Mouse (Mus musculus) megakaryocyte, embryonic 14.5 days (primary cell): ENCODE measurements around the gene Laptm5. TPM values are rescaled to one million over a fixed set of nuclear protein-coding genes. Genes with fewer than 3 reads are reported as not detected.

Source experiments
- H3K27me3 ChIP-seq: replicated peaks from 2 replicates; pipeline ENCODE3; 2012; ENCODE audit warnings: inconsistent platforms
- H3K36me3 ChIP-seq: replicated peaks from 2 replicates; pipeline ENCODE3; 2012; ENCODE audit warnings: low read length, inconsistent platforms, mixed read lengths
- H3K4me1 ChIP-seq: 2 replicates; pipeline ENCODE4 v1.6.1; 2012; ENCODE audit warnings: inconsistent platforms
- H3K4me3 ChIP-seq: replicated peaks from 2 replicates; pipeline ENCODE3; 2012; ENCODE audit warnings: moderate library complexity, mild to moderate bottlenecking, inconsistent platforms
- H3K9me3 ChIP-seq: 2 replicates; pipeline ENCODE4 v1.6.1; 2012; ENCODE audit warnings: inconsistent platforms
- FLI1 ChIP-seq: IDR thresholded peaks from 2 replicates; pipeline ENCODE4 v1.6.1; 2012; ENCODE audit warnings: low read length, inconsistent platforms, mixed read lengths
- GATA1 ChIP-seq: IDR thresholded peaks from 3 replicates; pipeline ENCODE4 v1.6.1; 2012; ENCODE audit warnings: mixed read lengths, low read length, inconsistent platforms, borderline replicate concordance
- polyA plus RNA-seq: library from polyadenylated mRNA; stranded (reverse); fragments of >175 nt; gene quantifications from 2 replicates; pipeline ENCODE4 v1.2.3, GENCODE M21; 2012; ENCODE audit warnings: low replicate concordance; ENCODE audit not compliant: insufficient read depth

Laptm5 gene
- polyA plus RNA-seq, 1 experiment = 2,077 TPM

- Histone ChIP-seq H3K4me3 (peak overlapping the region; percentile 86), H3K27me3 (peaks cover 78% of the 10 kb centered on the region), H3K9me3 (peaks cover 4% of the 10 kb centered on the region), H3K36me3 (no peaks in the 10 kb centered on the region), H3K4me1 (peaks cover 10% of the 10 kb centered on the region)
- TF ChIP-seq GATA1 (no peak), FLI1 (no peak)
Measured at GRCm38 (mm10) chr4:130878273-130879047, 34.5 kb upstream of the Laptm5 start.

- no peaks in the 10 kb centered on the region for H3K36me3 ChIP-seq
- H3K27me3 ChIP-seq = peaks cover 77% of the 10 kb centered on the region
- peaks cover 11% of the 10 kb centered on the region for H3K4me1 ChIP-seq
- H3K4me3 ChIP-seq = no peak overlapping the region
- no peak for TF ChIP-seq GATA1
- TF ChIP-seq FLI1 = no peak
- no peaks in the 10 kb centered on the region for H3K9me3 ChIP-seq
Measured at GRCm38 (mm10) chr4:130879048-130879384, 33.9 kb upstream of the Laptm5 start.

- peaks cover 70% of the 10 kb centered on the region for H3K27me3 ChIP-seq
- no peaks in the 10 kb centered on the region for H3K9me3 ChIP-seq
- H3K4me3 ChIP-seq = no peak overlapping the region
- no peaks in the 10 kb centered on the region for H3K36me3 ChIP-seq
- TF ChIP-seq FLI1 = no peak
- no peak for TF ChIP-seq GATA1
- peaks cover 14% of the 10 kb centered on the region for H3K4me1 ChIP-seq
Measured at GRCm38 (mm10) chr4:130881336-130881735, 31.6 kb upstream of the Laptm5 start.

- no peaks in the 10 kb centered on the region for H3K36me3 ChIP-seq
- no peaks in the 10 kb centered on the region for H3K9me3 ChIP-seq
- H3K4me1 ChIP-seq = peaks cover 14% of the 10 kb centered on the region
- TF ChIP-seq GATA1 (no peak), FLI1 (no peak)
- peaks cover 65% of the 10 kb centered on the region for H3K27me3 ChIP-seq
- no peak overlapping the region for H3K4me3 ChIP-seq
Measured at GRCm38 (mm10) chr4:130882762-130883161, 30.2 kb upstream of the Laptm5 start.

- H3K27me3 ChIP-seq = peaks cover 69% of the 10 kb centered on the region
- H3K36me3 ChIP-seq = no peaks in the 10 kb centered on the region
- H3K4me3 ChIP-seq = no peak overlapping the region
- no peak for TF ChIP-seq GATA1
- no peak for TF ChIP-seq FLI1
- H3K9me3 ChIP-seq = no peaks in the 10 kb centered on the region
- peaks cover 9% of the 10 kb centered on the region; the same call in 1 of the 2 replicates for H3K4me1 ChIP-seq
Measured at GRCm38 (mm10) chr4:130883820-130884533, 28.9 kb upstream of the Laptm5 start.

GRCm38 (mm10) chr4:130887148-130887745 lies 25.7 kb upstream of the Laptm5 start:
- Histone ChIP-seq H3K9me3 (no peaks in the 10 kb centered on the region), H3K36me3 (no peaks in the 10 kb centered on the region), H3K4me1 (peaks cover 33% of the 10 kb centered on the region), H3K27me3 (peaks cover 51% of the 10 kb centered on the region), H3K4me3 (no peak overlapping the region)
- TF ChIP-seq GATA1 = no peak
- no peak for TF ChIP-seq FLI1

- no peaks in the 10 kb centered on the region for H3K36me3 ChIP-seq
- H3K9me3 ChIP-seq = peaks cover 4% of the 10 kb centered on the region
- H3K4me3 ChIP-seq = peak overlapping the region; percentile 59
- H3K4me1 ChIP-seq = peaks cover 48% of the 10 kb centered on the region
- TF ChIP-seq FLI1 = no peak
- no peak for TF ChIP-seq GATA1
- H3K27me3 ChIP-seq = peaks cover 38% of the 10 kb centered on the region
Measured at GRCm38 (mm10) chr4:130889777-130890510, 23.0 kb upstream of the Laptm5 start.

- Histone ChIP-seq H3K4me1 (peaks cover 52% of the 10 kb centered on the region), H3K9me3 (peaks cover 4% of the 10 kb centered on the region), H3K4me3 (no peak overlapping the region), H3K36me3 (no peaks in the 10 kb centered on the region), H3K27me3 (peaks cover 37% of the 10 kb centered on the region)
- TF ChIP-seq GATA1 (no peak), FLI1 (no peak)
Measured at GRCm38 (mm10) chr4:130890511-130890840, 22.4 kb upstream of the Laptm5 start.

GRCm38 (mm10) chr4:130892001-130892587 lies 20.8 kb upstream of the Laptm5 start:
- Histone ChIP-seq H3K36me3 (no peaks in the 10 kb centered on the region), H3K9me3 (peaks cover 4% of the 10 kb centered on the region), H3K4me1 (peaks cover 66% of the 10 kb centered on the region), H3K4me3 (no peak overlapping the region), H3K27me3 (peaks cover 29% of the 10 kb centered on the region)
- TF ChIP-seq GATA1 (no peak), FLI1 (no peak)
